ENCODE assay signal across 8 mouse cellular contexts in genomic region chr8:47288866-47289541, GRCm38 (mm10).
A peak's percentile ranks its signal among the peaks of the same experiment; 100 is the strongest.
DNase-seq lines count a peak whose midpoint lies in the region; ATAC-seq and TF ChIP-seq lines count a peak whose summit lies in the region.

No protein-coding gene starts in this region.

- peak; percentile 38 to 60 for DNase-seq in urinary bladder, adult 18-20 months (ENCODE audit: low spot score in 2 of 2)
- no peak for DNase-seq in urinary bladder, postnatal 10 days (ENCODE audit: low spot score)
- DNase-seq in kidney, postnatal 0 days (ENCODE audit: low spot score) = peak; percentile 77
- peak; percentile 32 to 64 for DNase-seq in urinary bladder, postnatal 36 days (ENCODE audit: low spot score in 2 of 2)

- H3K9me3 ChIP-seq in forebrain, embryonic 12.5 days = no peaks in the 10 kb centered on the region
- H3K9me3 ChIP-seq in heart, embryonic 13.5 days = no peaks in the 10 kb centered on the region
- no peaks in the 10 kb centered on the region for H3K9me3 ChIP-seq in kidney, postnatal 0 days (replicated peaks; ENCODE audit: low read length)
- H3K9me3 ChIP-seq in liver, embryonic 12.5 days (replicated peaks) = no peaks in the 10 kb centered on the region
- H3K9me3 ChIP-seq in neural tube, embryonic 14.5 days (ENCODE audit: control insufficient read depth, low read length) = no peaks in the 10 kb centered on the region

- H3K9ac ChIP-seq in forebrain, embryonic 12.5 days = peak overlapping the region; percentile 100
- H3K9ac ChIP-seq in heart, embryonic 13.5 days = peak overlapping the region; percentile 95
- H3K9ac ChIP-seq in kidney, postnatal 0 days (ENCODE audit: low read depth, low read length) = peak overlapping the region; percentile 54
- H3K9ac ChIP-seq in liver, embryonic 12.5 days = peak overlapping the region; percentile 59
- H3K9ac ChIP-seq in neural tube, embryonic 14.5 days (replicated peaks; ENCODE audit: low read depth, low read length) = peak overlapping the region; percentile 100

- ATAC-seq in forebrain, embryonic 12.5 days (ENCODE audit: low FRiP score) = peak; percentile 80
- ATAC-seq in heart, embryonic 13.5 days (ENCODE audit: extremely low read depth, insufficient number of reproducible peaks, low FRiP score, low TSS enrichment) = peak; percentile 74
- peak; percentile 89 for ATAC-seq in kidney, postnatal 0 days (replicated peaks; ENCODE audit: low FRiP score, low read depth)
- no peak for ATAC-seq in liver, embryonic 12.5 days
- ATAC-seq in neural tube, embryonic 14.5 days (ENCODE audit: low read depth) = peak; percentile 88

- H3K4me1 ChIP-seq in forebrain, embryonic 12.5 days = peaks cover 33% of the 10 kb centered on the region
- H3K4me1 ChIP-seq in heart, embryonic 13.5 days = peaks cover 29% of the 10 kb centered on the region
- peaks cover 12% of the 10 kb centered on the region for H3K4me1 ChIP-seq in kidney, postnatal 0 days (replicated peaks; ENCODE audit: insufficient read depth, low read length)
- no peaks in the 10 kb centered on the region for H3K4me1 ChIP-seq in liver, embryonic 12.5 days
- peaks cover 21% of the 10 kb centered on the region for H3K4me1 ChIP-seq in neural tube, embryonic 14.5 days (ENCODE audit: control insufficient read depth, insufficient read depth, low read length)

- TF ChIP-seq CTCF in kidney, postnatal 0 days (IDR thresholded peaks at IDR 0.05; ENCODE audit: low read depth) = no peak

- H3K36me3 ChIP-seq in forebrain, embryonic 12.5 days (replicated peaks) = no peaks in the 10 kb centered on the region
- no peaks in the 10 kb centered on the region for H3K36me3 ChIP-seq in heart, embryonic 13.5 days
- no peaks in the 10 kb centered on the region for H3K36me3 ChIP-seq in kidney, postnatal 0 days (ENCODE audit: insufficient read depth, low read length)
- H3K36me3 ChIP-seq in liver, embryonic 12.5 days = no peaks in the 10 kb centered on the region
- no peaks in the 10 kb centered on the region for H3K36me3 ChIP-seq in neural tube, embryonic 14.5 days (ENCODE audit: control insufficient read depth, insufficient read depth, low read length)

- under 1% methylated on average over 92 of the region's 97 CpGs for WGBS in forebrain, embryonic 12.5 days
- WGBS in heart, embryonic 13.5 days = under 1% methylated on average over 90 of the region's 97 CpGs
- WGBS in kidney, postnatal 0 days = under 1% methylated on average over 95 of the region's 97 CpGs
- under 1% methylated on average over 82 of the region's 97 CpGs for WGBS in liver, embryonic 12.5 days (ENCODE audit: insufficient replicate concordance)
- WGBS in neural tube, embryonic 14.5 days = 0% methylated on average over 64 of the region's 97 CpGs

- H3K4me3 ChIP-seq in forebrain, embryonic 12.5 days (replicated peaks) = peak overlapping the region; percentile 98
- peak overlapping the region; percentile 87 for H3K4me3 ChIP-seq in heart, embryonic 13.5 days
- peak overlapping the region; percentile 80 for H3K4me3 ChIP-seq in kidney, postnatal 0 days (replicated peaks; ENCODE audit: low read depth, low read length)
- H3K4me3 ChIP-seq in liver, embryonic 12.5 days = peak overlapping the region; percentile 52
- H3K4me3 ChIP-seq in neural tube, embryonic 14.5 days (ENCODE audit: low read depth, low read length) = peak overlapping the region; percentile 95

- H3K4me2 ChIP-seq in forebrain, embryonic 12.5 days = peak overlapping the region; percentile 85
- H3K4me2 ChIP-seq in heart, embryonic 13.5 days = peak overlapping the region; percentile 90
- H3K4me2 ChIP-seq in kidney, postnatal 0 days (ENCODE audit: low read length) = peak overlapping the region; percentile 100
- H3K4me2 ChIP-seq in liver, embryonic 12.5 days = peak overlapping the region; percentile 71
- peak overlapping the region; percentile 68 for H3K4me2 ChIP-seq in neural tube, embryonic 14.5 days (ENCODE audit: low read depth, low read length)

- H3K27ac ChIP-seq in forebrain, embryonic 12.5 days = peak overlapping the region; percentile 99
- peak overlapping the region; percentile 85 for H3K27ac ChIP-seq in heart, embryonic 13.5 days (replicated peaks)
- H3K27ac ChIP-seq in kidney, postnatal 0 days = peak overlapping the region; percentile 66
- H3K27ac ChIP-seq in liver, embryonic 12.5 days = no peak overlapping the region
- H3K27ac ChIP-seq in neural tube, embryonic 14.5 days (ENCODE audit: low read depth, low read length) = peak overlapping the region; percentile 99

- no peaks in the 10 kb centered on the region for H3K27me3 ChIP-seq in forebrain, embryonic 12.5 days
- peaks cover 12% of the 10 kb centered on the region for H3K27me3 ChIP-seq in heart, embryonic 13.5 days (replicated peaks)
- H3K27me3 ChIP-seq in kidney, postnatal 0 days (ENCODE audit: insufficient read depth, low read length) = no peaks in the 10 kb centered on the region
- peaks cover 61% of the 10 kb centered on the region for H3K27me3 ChIP-seq in liver, embryonic 12.5 days (replicated peaks)
- no peaks in the 10 kb centered on the region for H3K27me3 ChIP-seq in neural tube, embryonic 14.5 days (ENCODE audit: control insufficient read depth, insufficient read depth, low read length)
